Mouse (Mus musculus): ENCODE data around the gene Anxa4. TPM values are rescaled to one million over a fixed set of nuclear protein-coding genes. Genes with fewer than 3 reads are reported as not detected.

The Anxa4 gene
- polyA plus RNA-seq, 1 experiment from 2014 or later = 146 TPM

- no peak for ATAC-seq (ENCODE audit: insufficient read depth, low FRiP score)
- Histone ChIP-seq H3K27ac (ENCODE audit: low read length) (no peak overlapping the region), H3K4me3 (replicated peaks; ENCODE audit: low read length) (no peak overlapping the region), H3K9ac (ENCODE audit: low read length) (no peak overlapping the region), H3K4me1 (ENCODE audit: control insufficient read depth, insufficient read depth, low read length) (peaks cover 6% of the 10 kb centered on the region; the same call in 1 of the 2 replicates), H3K27me3 (ENCODE audit: control insufficient read depth, insufficient read depth, low read length) (no peaks in the 10 kb centered on the region), H3K9me3 (replicated peaks; ENCODE audit: control insufficient read depth, low read length) (no peaks in the 10 kb centered on the region), H3K4me2 (ENCODE audit: low read depth, low read length) (no peak overlapping the region), H3K36me3 (ENCODE audit: control insufficient read depth, insufficient read depth, low read length) (no peaks in the 10 kb centered on the region)
- WGBS = 19% methylated on average over 3 of the region's 3 CpGs
These were observed 20.0 kb upstream of the Anxa4 start for GRCm38 (mm10) chr6:86813341-86813740.

DNA sequence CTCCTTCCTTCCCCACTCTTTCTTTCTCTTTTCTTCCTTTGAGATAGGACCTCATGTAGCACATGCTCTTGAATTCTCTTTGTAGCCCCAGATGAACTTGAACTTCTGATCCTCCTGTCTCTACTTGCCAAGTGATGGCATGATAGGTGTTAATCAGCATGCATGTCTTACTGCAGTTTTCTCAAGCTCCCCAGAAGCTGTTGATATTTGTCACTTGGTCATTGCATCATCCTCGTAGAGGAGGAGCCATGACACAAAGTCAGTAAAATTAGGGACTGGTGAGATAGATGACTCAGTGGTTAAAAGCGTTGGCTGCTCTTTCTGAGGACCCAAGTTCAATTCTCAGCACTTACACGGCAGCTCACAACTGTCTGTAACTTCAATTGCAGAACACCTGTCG is 19.5 kb upstream of the Anxa4 start:
- Histone ChIP-seq H3K4me2 (ENCODE audit: low read depth, low read length) (no peak overlapping the region), H3K9me3 (replicated peaks; ENCODE audit: control insufficient read depth, low read length) (no peaks in the 10 kb centered on the region), H3K27me3 (ENCODE audit: control insufficient read depth, insufficient read depth, low read length) (no peaks in the 10 kb centered on the region), H3K36me3 (ENCODE audit: control insufficient read depth, insufficient read depth, low read length) (no peaks in the 10 kb centered on the region), H3K9ac (ENCODE audit: low read length) (no peak overlapping the region), H3K27ac (ENCODE audit: low read length) (no peak overlapping the region), H3K4me1 (ENCODE audit: control insufficient read depth, insufficient read depth, low read length) (peaks cover 6% of the 10 kb centered on the region; the same call in 1 of the 2 replicates), H3K4me3 (replicated peaks; ENCODE audit: low read length) (no peak overlapping the region)
- no peak for ATAC-seq (ENCODE audit: insufficient read depth, low FRiP score)
- WGBS = 44% methylated on average over 4 of the region's 4 CpGs

DNA sequence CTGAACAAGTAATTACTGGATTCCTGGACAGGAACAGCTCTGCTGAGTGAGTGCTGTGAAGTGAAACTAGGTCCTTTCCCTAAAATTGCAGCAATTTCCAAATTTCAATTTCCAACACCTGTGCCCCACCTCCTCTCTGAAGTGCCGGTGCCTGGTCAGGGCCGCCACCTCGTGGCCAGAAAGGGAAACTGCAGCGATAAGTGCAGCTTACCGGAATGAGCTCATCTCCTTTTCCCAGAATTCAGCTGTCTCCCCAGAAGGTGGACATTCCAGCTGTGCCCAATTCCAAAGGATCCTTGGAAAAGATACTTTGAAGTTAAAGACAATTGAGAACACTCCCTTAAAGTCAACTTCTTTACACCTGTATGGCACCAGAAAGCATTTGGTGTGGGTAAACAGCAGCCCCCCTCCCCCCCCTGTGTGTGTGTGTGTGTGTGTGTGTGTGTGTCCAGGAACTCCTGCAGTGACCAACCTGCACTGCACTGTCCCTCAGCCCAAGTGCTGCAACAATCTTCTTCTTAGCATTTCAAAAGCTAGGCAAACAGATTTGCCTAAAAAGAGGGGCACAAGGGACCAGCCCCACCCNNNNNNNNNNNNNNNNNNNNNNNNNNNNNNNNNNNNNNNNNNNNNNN is 13.2 kb upstream of the Anxa4 start:
- Histone ChIP-seq H3K36me3 (ENCODE audit: control insufficient read depth, insufficient read depth, low read length) (no peaks in the 10 kb centered on the region), H3K9ac (ENCODE audit: low read length) (no peak overlapping the region), H3K27ac (ENCODE audit: low read length) (no peak overlapping the region), H3K27me3 (ENCODE audit: control insufficient read depth, insufficient read depth, low read length) (no peaks in the 10 kb centered on the region), H3K4me1 (ENCODE audit: control insufficient read depth, insufficient read depth, low read length) (no peaks in the 10 kb centered on the region), H3K4me3 (replicated peaks; ENCODE audit: low read length) (no peak overlapping the region), H3K4me2 (ENCODE audit: low read depth, low read length) (no peak overlapping the region), H3K9me3 (replicated peaks; ENCODE audit: control insufficient read depth, low read length) (no peaks in the 10 kb centered on the region)
- ATAC-seq (ENCODE audit: insufficient read depth, low FRiP score) = no peak; the same call in 1 of the 2 replicates
- 1% methylated on average over 5 of the region's 5 CpGs for WGBS

DNA sequence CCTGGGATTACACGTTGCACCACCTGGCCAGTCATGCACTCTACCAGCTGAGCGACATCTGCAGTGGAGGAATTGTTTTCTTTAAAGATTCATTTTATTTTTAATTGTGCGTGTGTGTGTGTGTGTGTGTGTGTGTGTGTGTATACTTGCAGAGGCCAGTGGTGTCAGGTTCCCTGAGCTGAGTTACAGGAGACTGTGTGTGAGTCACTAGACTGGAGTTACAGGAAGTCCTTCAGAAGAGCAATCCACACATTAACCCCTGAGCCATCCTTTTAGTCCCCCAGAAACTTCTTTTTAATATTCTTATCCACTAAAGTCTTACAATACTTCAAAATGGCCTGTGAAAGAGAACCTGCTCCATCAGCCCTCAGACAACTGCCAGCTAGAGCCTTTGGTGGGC is 11.3 kb upstream of the Anxa4 start:
- WGBS = 62% methylated on average over 3 of the region's 3 CpGs
- Histone ChIP-seq H3K27me3 (ENCODE audit: control insufficient read depth, insufficient read depth, low read length) (no peaks in the 10 kb centered on the region), H3K4me3 (replicated peaks; ENCODE audit: low read length) (no peak overlapping the region), H3K4me2 (ENCODE audit: low read depth, low read length) (no peak overlapping the region), H3K9ac (ENCODE audit: low read length) (no peak overlapping the region), H3K27ac (ENCODE audit: low read length) (no peak overlapping the region), H3K36me3 (ENCODE audit: control insufficient read depth, insufficient read depth, low read length) (no peaks in the 10 kb centered on the region), H3K4me1 (ENCODE audit: control insufficient read depth, insufficient read depth, low read length) (no peaks in the 10 kb centered on the region), H3K9me3 (replicated peaks; ENCODE audit: control insufficient read depth, low read length) (no peaks in the 10 kb centered on the region)
- ATAC-seq (ENCODE audit: insufficient read depth, low FRiP score) = no peak

DNA sequence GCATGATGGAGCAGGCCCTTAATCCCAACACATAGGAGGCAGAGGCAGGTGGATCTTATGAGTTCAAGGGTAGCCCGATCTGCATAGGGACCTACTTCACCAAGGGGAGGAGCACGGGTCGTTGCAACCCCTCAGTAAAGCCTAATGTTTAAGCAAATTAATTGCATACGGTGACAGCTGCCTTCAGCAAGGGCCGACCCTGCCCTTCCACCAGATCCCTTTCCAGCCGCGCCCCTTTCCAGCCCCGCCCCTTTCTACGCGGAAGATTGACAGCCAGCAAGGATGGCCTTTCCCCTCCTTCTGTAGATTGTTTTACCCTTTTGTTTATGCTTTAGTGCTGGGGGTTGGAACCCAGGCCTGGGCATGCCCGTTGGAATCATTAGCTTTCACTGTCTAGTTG is 8.0 kb upstream of the Anxa4 start:
- Histone ChIP-seq H3K27me3 (ENCODE audit: control insufficient read depth, insufficient read depth, low read length) (no peaks in the 10 kb centered on the region), H3K9ac (ENCODE audit: low read length) (no peak overlapping the region), H3K4me1 (ENCODE audit: control insufficient read depth, insufficient read depth, low read length) (no peaks in the 10 kb centered on the region), H3K4me3 (replicated peaks; ENCODE audit: low read length) (no peak overlapping the region), H3K36me3 (ENCODE audit: control insufficient read depth, insufficient read depth, low read length) (no peaks in the 10 kb centered on the region), H3K9me3 (replicated peaks; ENCODE audit: control insufficient read depth, low read length) (no peaks in the 10 kb centered on the region), H3K27ac (ENCODE audit: low read length) (no peak overlapping the region), H3K4me2 (ENCODE audit: low read depth, low read length) (no peak overlapping the region)
- no peak for ATAC-seq (ENCODE audit: insufficient read depth, low FRiP score)
- 33% methylated on average over 11 of the region's 11 CpGs for WGBS

DNA sequence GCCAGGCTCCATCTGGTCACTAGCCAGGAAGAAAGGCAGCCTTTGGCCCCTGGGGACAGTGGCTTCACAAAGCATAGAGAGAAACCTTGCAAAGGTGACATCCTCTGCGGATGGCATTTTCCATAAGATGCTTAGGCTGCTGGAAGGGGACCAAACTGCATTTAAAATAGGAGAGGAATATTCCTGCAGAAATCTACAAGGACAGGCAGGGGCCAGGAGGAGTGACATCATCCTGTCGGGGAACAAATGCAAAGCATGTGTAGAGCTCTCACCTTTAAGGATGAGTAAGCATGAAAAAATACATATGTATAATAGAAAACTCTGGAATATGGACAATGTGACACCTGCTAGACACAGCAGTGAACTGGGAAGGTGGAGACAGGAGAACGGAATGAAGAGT is 7.1 kb upstream of the Anxa4 start:
- WGBS = 90% methylated on average over 3 of the region's 3 CpGs
- no peak for ATAC-seq (ENCODE audit: insufficient read depth, low FRiP score)
- Histone ChIP-seq H3K27ac (ENCODE audit: low read length) (no peak overlapping the region), H3K9ac (ENCODE audit: low read length) (no peak overlapping the region), H3K27me3 (ENCODE audit: control insufficient read depth, insufficient read depth, low read length) (no peaks in the 10 kb centered on the region), H3K4me1 (ENCODE audit: control insufficient read depth, insufficient read depth, low read length) (no peaks in the 10 kb centered on the region), H3K9me3 (replicated peaks; ENCODE audit: control insufficient read depth, low read length) (no peaks in the 10 kb centered on the region), H3K4me2 (ENCODE audit: low read depth, low read length) (no peak overlapping the region), H3K36me3 (ENCODE audit: control insufficient read depth, insufficient read depth, low read length) (no peaks in the 10 kb centered on the region), H3K4me3 (replicated peaks; ENCODE audit: low read length) (no peak overlapping the region)

GRCm38 (mm10) chr6:86797455-86797854 is 4.1 kb upstream of the Anxa4 start:
- no peaks in the 10 kb centered on the region for H3K27me3 ChIP-seq (ENCODE audit: control insufficient read depth, insufficient read depth, low read length)
- 37% methylated on average over 4 of the region's 4 CpGs for WGBS
- H3K9ac ChIP-seq (ENCODE audit: low read length) = no peak overlapping the region
- no peak overlapping the region for H3K4me3 ChIP-seq (replicated peaks; ENCODE audit: low read length)
- no peaks in the 10 kb centered on the region for H3K36me3 ChIP-seq (ENCODE audit: control insufficient read depth, insufficient read depth, low read length)
- H3K4me2 ChIP-seq (ENCODE audit: low read depth, low read length) = no peak overlapping the region
- H3K4me1 ChIP-seq (ENCODE audit: control insufficient read depth, insufficient read depth, low read length) = peaks cover 6% of the 10 kb centered on the region
- no peak for ATAC-seq (ENCODE audit: insufficient read depth, low FRiP score)
- H3K9me3 ChIP-seq (replicated peaks; ENCODE audit: control insufficient read depth, low read length) = no peaks in the 10 kb centered on the region
- H3K27ac ChIP-seq (ENCODE audit: low read length) = no peak overlapping the region

DNA sequence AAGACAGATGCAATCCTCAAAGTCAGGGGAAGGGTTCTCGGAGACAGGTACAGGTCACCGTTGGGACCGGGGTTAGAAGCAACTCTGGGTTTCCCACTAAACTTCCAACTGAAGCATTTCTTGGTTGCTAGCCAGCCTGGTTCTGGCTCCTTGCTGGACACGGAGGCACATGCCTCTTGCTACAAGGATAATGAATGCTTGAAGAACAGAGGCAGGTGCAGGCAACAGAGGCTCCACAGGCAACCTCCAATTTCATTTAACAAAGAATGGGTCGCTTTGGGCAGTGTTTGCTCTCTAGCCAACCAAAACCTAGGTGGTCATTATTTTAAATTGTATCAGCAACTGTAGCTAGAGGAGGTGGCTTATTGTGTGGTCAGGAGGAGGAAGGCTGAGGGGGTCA is 573 bp upstream of the Anxa4 start:
- Histone ChIP-seq H3K36me3 (ENCODE audit: control insufficient read depth, insufficient read depth, low read length) (no peaks in the 10 kb centered on the region), H3K4me1 (ENCODE audit: control insufficient read depth, insufficient read depth, low read length) (peaks cover 6% of the 10 kb centered on the region), H3K4me3 (replicated peaks; ENCODE audit: low read length) (peak overlapping the region; percentile 77), H3K27ac (ENCODE audit: low read length) (0 out of 2 replicates have a peak overlapping the region, but pooled peaks have one; percentile 56), H3K9ac (ENCODE audit: low read length) (peak overlapping the region; percentile 84), H3K4me2 (ENCODE audit: low read depth, low read length) (peak overlapping the region; percentile 69), H3K27me3 (ENCODE audit: control insufficient read depth, insufficient read depth, low read length) (no peaks in the 10 kb centered on the region), H3K9me3 (replicated peaks; ENCODE audit: control insufficient read depth, low read length) (no peaks in the 10 kb centered on the region)
- 52% methylated on average over 5 of the region's 5 CpGs for WGBS
- no peak for ATAC-seq (ENCODE audit: insufficient read depth, low FRiP score)

DNA sequence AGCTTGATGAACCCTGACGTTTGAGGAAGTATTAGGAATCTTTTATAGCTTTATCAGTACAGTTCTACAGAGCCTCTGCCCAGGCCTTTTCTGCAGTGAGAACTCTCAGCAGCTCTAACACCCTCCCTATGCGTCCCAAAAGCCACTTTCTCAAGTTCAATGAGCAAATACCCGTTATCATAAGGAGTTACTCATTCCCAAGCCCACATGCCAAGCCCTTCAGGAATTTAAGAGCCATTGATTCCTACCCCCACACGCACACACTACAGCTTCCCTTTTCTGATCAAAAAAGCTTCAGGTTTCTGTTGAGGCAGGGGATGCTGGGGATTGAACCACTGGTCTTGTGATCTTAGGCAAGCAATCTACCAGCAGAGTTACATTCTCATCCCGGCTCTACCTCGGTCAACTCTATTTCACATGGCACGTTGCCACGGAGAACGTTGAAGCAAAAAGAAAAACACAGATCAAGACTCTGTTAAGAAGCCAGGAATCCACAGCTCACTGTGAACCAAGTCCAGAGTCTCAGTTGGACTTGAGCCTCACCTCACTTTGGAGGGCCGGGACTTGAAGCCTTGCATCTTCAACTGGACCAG is 2.9 kb downstream of the Anxa4 start:
- H3K9ac ChIP-seq (ENCODE audit: low read length) = no peak overlapping the region
- H3K27me3 ChIP-seq (ENCODE audit: control insufficient read depth, insufficient read depth, low read length) = no peaks in the 10 kb centered on the region
- H3K36me3 ChIP-seq (ENCODE audit: control insufficient read depth, insufficient read depth, low read length) = no peaks in the 10 kb centered on the region
- H3K9me3 ChIP-seq (replicated peaks; ENCODE audit: control insufficient read depth, low read length) = no peaks in the 10 kb centered on the region
- 72% methylated on average over 10 of the region's 10 CpGs for WGBS
- no peak overlapping the region for H3K4me2 ChIP-seq (ENCODE audit: low read depth, low read length)
- H3K4me3 ChIP-seq (replicated peaks; ENCODE audit: low read length) = no peak overlapping the region
- H3K27ac ChIP-seq (ENCODE audit: low read length) = peak overlapping the region; percentile 17; the same call in 1 of the 2 replicates
- H3K4me1 ChIP-seq (ENCODE audit: control insufficient read depth, insufficient read depth, low read length) = peaks cover 6% of the 10 kb centered on the region
- ATAC-seq (ENCODE audit: insufficient read depth, low FRiP score) = no peak

Measured in stomach, embryonic 16.5 days (tissue).